Mouse (Mus musculus) embryonic facial prominence, embryonic 13.5 days (tissue): ENCODE results near the gene Fuk. TPM values are rescaled to one million over a fixed set of nuclear protein-coding genes. Genes with fewer than 3 reads are reported as not detected.

Experiments
- ATAC-seq: fragments of 200-750 bp; cut with Nextera tagmentation; 2 replicates; pipeline ENCODE4 v1.8.0; 2017; ENCODE audit warnings: low read depth; ENCODE audit not compliant: insufficient number of reproducible peaks, insufficient read depth, low FRiP score, low TSS enrichment
- H3K27ac ChIP-seq: fragments of 300-500 bp; sonication (generic); 2 replicates; pipeline ENCODE4 v1.5.1; 2015; ENCODE audit warnings: moderate library complexity, mild to moderate bottlenecking, inconsistent platforms
- H3K27me3 ChIP-seq: fragments of 300-500 bp; sonication (generic); 2 replicates; pipeline ENCODE4 v1.6.1; 2015; ENCODE audit warnings: mild to moderate bottlenecking, inconsistent platforms
- H3K36me3 ChIP-seq: fragments of 300-500 bp; sonication (generic); 2 replicates; pipeline ENCODE4 v1.6.1; 2015; ENCODE audit warnings: mild to moderate bottlenecking, inconsistent platforms
- H3K4me1 ChIP-seq: fragments of 300-500 bp; sonication (generic); 2 replicates; pipeline ENCODE4 v1.6.1; 2015; ENCODE audit warnings: inconsistent platforms
- H3K4me2 ChIP-seq: fragments of 300-500 bp; sonication (generic); 2 replicates; pipeline ENCODE4 v1.6.1; 2015; ENCODE audit warnings: moderate library complexity, mild to moderate bottlenecking, inconsistent platforms
- H3K4me3 ChIP-seq: fragments of 300-500 bp; sonication (generic); 2 replicates; pipeline ENCODE4 v1.5.1; 2015; ENCODE audit warnings: mild to moderate bottlenecking, inconsistent platforms
- H3K9ac ChIP-seq: fragments of 300-500 bp; sonication (generic); 2 replicates; pipeline ENCODE4 v1.6.1; 2015; ENCODE audit warnings: mild to moderate bottlenecking, inconsistent platforms
- H3K9me3 ChIP-seq: fragments of 300-500 bp; sonication (generic); 2 replicates; pipeline ENCODE4 v1.6.1; 2016; ENCODE audit warnings: inconsistent platforms
- WGBS: fragments of 180-500 bp; shearing (Covaris S2); methylation state at CpG from one replicate; pipeline ENCODE4 v1.1.7; 2015; ENCODE audit warnings: mixed read lengths; 5-methylcytosine and 5-hydroxymethylcytosine counted together
- polyA plus RNA-seq: library from polyadenylated mRNA; unstranded; fragments of >200 nt; fragmentation: Nextera tagmentation; extraction: Ambion mirVana; gene quantifications from 2 replicates; pipeline ENCODE4 v1.2.1, GENCODE M21; 2015

Fuk gene
- polyA plus RNA-seq, 1 experiment from 2014 or later, result 15.2 TPM

DNA sequence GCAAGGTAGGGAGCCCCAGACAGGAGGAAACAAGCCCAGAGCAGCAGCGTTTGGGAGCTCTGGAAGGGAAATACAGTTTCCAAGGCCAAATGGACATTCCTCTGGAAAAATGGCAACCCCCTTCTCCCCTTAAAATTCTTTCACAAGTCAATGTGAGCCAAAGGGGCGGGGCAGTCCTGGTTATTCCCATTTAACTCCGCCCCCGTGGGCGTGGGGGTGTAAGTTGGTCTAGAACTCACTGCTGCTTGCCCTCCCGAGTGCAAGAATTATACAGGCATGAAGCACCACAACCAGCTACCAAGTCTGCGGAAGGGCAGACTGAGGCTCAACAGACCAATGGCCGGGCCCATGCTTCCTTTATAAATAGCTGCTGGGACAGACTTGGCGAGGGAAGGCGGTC is 7.4 kb downstream of the Fuk start:
- Histone ChIP-seq H3K4me3 (no peak overlapping the region), H3K9ac (no peak overlapping the region), H3K27me3 (no peaks in the 10 kb centered on the region), H3K4me2 (no peak overlapping the region), H3K4me1 (no peaks in the 10 kb centered on the region), H3K9me3 (no peaks in the 10 kb centered on the region), H3K27ac (no peak overlapping the region), H3K36me3 (peaks cover 67% of the 10 kb centered on the region)
- no peak for ATAC-seq
- WGBS, result 83% methylated on average over 10 of the region's 10 CpGs

DNA sequence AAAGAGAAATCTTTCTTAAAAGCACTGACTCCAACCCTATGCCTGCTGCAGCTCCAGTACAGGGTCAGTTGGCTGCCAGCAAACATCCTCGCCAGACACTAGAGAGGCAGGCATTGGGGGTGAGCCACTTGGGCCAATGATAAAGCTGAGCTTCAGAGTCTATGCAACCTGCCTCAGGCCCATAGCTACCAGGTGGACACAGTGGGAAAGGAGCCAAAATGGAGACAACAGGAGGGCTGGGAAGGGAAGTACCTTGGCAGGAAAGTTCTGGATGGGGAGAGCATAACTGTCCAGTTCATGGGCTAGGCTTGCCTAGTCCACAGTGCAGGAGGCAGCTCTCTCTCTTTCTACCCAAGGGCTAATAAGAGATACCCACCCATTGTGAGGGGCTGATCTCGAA is 9.4 kb downstream of the Fuk start:
- Histone ChIP-seq H3K27me3 (no peaks in the 10 kb centered on the region), H3K27ac (no peak overlapping the region), H3K9ac (no peak overlapping the region), H3K9me3 (no peaks in the 10 kb centered on the region), H3K36me3 (peaks cover 71% of the 10 kb centered on the region), H3K4me1 (no peaks in the 10 kb centered on the region), H3K4me2 (no peak overlapping the region), H3K4me3 (no peak overlapping the region)
- WGBS, result 89% methylated on average over 2 of the region's 2 CpGs
- no peak for ATAC-seq

DNA sequence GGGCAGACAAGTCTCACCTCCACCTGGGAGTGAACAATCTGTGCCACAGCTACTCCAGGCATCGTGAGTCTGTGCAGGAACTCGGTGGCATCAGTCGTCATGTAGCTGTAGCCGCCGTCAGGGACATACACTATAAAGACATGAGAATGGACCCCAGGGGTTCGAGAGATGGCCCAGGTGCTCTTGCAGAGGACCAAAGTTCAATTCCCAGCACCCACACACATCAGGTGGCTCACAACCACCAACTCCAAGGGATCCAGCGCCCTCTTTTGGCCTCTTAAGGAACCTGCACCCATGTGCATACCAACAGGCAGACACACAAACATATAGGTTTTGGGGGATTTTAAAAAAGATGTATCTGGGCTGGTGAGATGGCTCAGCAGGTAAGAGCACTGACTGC is 10.2 kb downstream of the Fuk start:
- H3K4me3 ChIP-seq, result no peak overlapping the region
- no peak overlapping the region for H3K27ac ChIP-seq
- H3K4me2 ChIP-seq, result no peak overlapping the region
- no peak for ATAC-seq
- peaks cover 71% of the 10 kb centered on the region for H3K36me3 ChIP-seq
- no peaks in the 10 kb centered on the region for H3K4me1 ChIP-seq
- H3K9ac ChIP-seq, result no peak overlapping the region
- H3K9me3 ChIP-seq, result no peaks in the 10 kb centered on the region
- no peaks in the 10 kb centered on the region for H3K27me3 ChIP-seq
- 91% methylated on average over 7 of the region's 7 CpGs for WGBS

DNA sequence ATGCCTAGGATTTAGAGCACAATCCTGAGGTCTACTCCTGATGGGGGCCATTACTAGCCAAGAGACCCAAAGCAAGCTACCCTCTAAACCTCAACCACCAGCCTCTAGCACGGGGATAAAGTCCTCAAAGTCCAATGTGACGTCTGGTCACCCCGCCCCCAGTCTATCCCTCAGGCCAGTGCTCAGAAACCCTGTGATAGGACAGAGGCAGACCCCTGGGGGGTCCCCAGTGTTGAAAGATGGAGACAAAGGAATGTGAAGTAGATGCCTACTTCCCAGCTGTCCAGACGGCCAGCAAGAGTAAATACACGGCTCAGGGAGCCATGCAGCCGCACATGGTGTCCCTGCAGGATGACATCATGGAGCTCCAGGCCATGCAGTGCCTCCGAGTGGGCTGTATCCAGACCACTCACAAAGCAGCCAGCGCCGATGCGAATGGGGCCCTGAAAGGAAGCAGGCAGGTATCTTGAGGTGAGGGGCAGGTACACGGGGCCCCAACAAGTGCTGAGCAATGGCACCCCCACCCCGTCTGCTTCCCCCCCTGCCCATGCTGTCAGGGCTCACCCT is 12.3 kb downstream of the Fuk start:
- Histone ChIP-seq H3K4me1 (no peaks in the 10 kb centered on the region), H3K9me3 (no peaks in the 10 kb centered on the region), H3K27ac (peak overlapping the region; percentile 33; the same call in 1 of the 2 replicates), H3K36me3 (peaks cover 91% of the 10 kb centered on the region), H3K27me3 (no peaks in the 10 kb centered on the region), H3K9ac (no peak overlapping the region), H3K4me3 (no peak overlapping the region), H3K4me2 (no peak overlapping the region)
- WGBS, result 75% methylated on average over 12 of the region's 12 CpGs
- ATAC-seq, result no peak

DNA sequence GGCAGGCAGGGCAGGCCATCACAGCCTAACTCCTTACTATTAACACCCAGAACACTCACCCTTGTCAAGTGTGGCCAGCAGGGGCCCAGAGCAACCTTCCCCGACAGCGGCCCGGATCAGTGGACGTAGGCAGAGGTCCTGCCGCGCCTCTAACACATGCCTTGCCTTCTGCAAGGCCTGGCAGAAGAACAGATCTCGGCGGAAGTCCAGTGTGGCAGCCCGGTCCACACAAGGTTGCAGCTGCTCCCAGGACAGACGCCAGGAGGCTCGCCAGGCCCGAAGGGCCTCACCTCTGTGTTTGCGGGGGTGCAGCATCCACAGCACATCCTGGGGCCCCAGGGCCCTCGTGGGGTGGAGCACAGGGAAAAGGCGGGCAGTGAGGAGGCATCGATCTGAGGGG is 13.4 kb downstream of the Fuk start:
- no peak overlapping the region for H3K9ac ChIP-seq
- peaks cover 94% of the 10 kb centered on the region for H3K36me3 ChIP-seq
- no peak overlapping the region for H3K4me2 ChIP-seq
- H3K4me1 ChIP-seq, result no peaks in the 10 kb centered on the region
- ATAC-seq, result no peak
- no peaks in the 10 kb centered on the region for H3K9me3 ChIP-seq
- H3K4me3 ChIP-seq, result no peak overlapping the region
- WGBS, result 92% methylated on average over 16 of the region's 16 CpGs
- no peak overlapping the region for H3K27ac ChIP-seq
- H3K27me3 ChIP-seq, result no peaks in the 10 kb centered on the region

DNA sequence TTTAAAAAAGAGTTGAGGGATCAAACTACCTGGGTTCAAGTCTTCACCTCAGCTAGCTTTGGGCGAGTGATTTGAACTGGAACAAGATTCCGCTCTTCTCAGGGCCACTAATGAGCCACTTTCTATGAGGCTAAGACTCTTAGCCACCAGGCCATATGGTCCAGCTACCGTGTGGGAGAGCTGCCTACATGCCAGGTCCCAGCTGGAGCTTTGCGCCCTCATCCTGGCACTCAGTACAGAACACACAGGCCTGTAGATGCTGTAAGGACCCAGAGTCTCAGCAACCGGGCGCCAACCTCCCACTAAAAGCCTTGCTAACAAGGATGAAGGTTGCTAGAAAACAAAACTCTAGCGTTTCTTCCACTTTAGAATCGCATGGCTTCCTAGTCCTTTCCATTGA is 13.8 kb downstream of the Fuk start:
- WGBS, result 94% methylated on average over 8 of the region's 8 CpGs
- no peaks in the 10 kb centered on the region for H3K4me1 ChIP-seq
- H3K27ac ChIP-seq, result no peak overlapping the region
- H3K27me3 ChIP-seq, result no peaks in the 10 kb centered on the region
- H3K9me3 ChIP-seq, result no peaks in the 10 kb centered on the region
- peaks cover 95% of the 10 kb centered on the region for H3K36me3 ChIP-seq
- H3K4me2 ChIP-seq, result no peak overlapping the region
- no peak overlapping the region for H3K4me3 ChIP-seq
- no peak overlapping the region for H3K9ac ChIP-seq
- no peak for ATAC-seq

DNA sequence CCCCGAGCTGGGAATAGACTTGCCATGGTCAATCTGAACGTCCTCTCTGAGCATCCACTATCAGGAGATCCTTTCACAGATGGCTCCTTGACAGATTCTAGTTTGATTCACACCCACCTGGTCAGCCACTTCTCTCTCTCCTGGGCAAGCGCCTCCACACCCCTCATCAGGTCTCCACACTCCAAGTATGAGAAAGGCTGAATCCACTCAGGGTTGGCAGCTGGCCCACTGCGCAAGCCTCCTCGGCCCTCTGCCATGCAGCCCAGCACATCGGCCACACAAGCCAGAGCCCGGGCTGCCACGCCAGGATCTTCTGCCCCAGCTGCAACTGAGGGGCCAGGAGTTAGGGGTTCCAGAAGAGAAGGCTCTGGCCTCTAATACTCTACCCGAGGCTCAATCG is 14.7 kb downstream of the Fuk start:
- H3K36me3 ChIP-seq, result peaks cover 95% of the 10 kb centered on the region
- ATAC-seq, result no peak
- H3K4me2 ChIP-seq, result no peak overlapping the region
- 89% methylated on average over 10 of the region's 10 CpGs for WGBS
- H3K9ac ChIP-seq, result no peak overlapping the region
- no peaks in the 10 kb centered on the region for H3K27me3 ChIP-seq
- no peaks in the 10 kb centered on the region for H3K4me1 ChIP-seq
- no peak overlapping the region for H3K4me3 ChIP-seq
- H3K27ac ChIP-seq, result no peak overlapping the region
- H3K9me3 ChIP-seq, result no peaks in the 10 kb centered on the region

DNA sequence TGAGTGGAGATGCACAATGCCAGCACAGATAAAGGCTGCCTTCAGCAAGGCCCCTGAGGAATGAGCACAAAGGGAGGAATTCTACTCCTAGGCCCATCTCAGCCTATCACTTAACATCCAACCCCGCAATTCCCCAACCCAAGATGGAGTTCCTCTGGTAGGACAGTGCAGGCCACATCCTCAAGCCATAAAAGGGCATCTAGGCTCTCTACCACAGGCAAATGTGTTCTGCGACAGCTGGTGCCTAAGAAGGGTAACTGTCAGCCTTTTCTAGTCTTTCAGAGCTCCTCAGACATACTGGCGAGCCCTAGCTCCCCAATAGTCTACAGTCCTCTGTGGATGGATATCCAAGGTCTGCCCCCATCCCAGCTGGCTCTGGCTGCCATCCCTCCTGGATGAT is 15.7 kb downstream of the Fuk start:
- H3K27ac ChIP-seq, result no peak overlapping the region
- 83% methylated on average over 3 of the region's 3 CpGs for WGBS
- 0 out of 2 replicates have a peak overlapping the region, but pooled peaks have one; percentile 32 for H3K9ac ChIP-seq
- no peaks in the 10 kb centered on the region for H3K27me3 ChIP-seq
- no peak for ATAC-seq
- H3K36me3 ChIP-seq, result peaks cover 96% of the 10 kb centered on the region
- no peak overlapping the region for H3K4me2 ChIP-seq
- no peaks in the 10 kb centered on the region for H3K9me3 ChIP-seq
- no peaks in the 10 kb centered on the region for H3K4me1 ChIP-seq
- H3K4me3 ChIP-seq, result no peak overlapping the region

DNA sequence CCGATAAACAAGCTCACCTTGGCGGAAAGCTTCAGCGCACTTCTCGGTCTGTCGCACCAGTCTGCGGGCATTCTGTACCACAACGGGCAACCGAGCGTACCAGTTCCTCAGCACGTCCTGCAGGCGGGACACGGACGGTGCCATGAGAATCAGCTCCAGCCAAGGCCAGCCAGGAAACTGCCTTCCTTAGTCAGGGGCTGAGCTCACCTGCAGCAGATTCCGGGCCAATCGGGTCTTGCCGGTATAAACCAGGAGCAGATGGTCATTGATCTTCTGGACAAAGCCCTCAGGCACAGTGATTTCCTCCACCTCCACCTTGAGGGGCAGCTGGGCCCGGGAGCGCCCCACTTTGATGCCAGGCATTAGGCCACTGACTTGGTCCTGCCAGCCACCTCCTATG is 18.5 kb downstream of the Fuk start:
- H3K9ac ChIP-seq, result no peak overlapping the region
- no peaks in the 10 kb centered on the region for H3K27me3 ChIP-seq
- ATAC-seq, result no peak
- H3K4me2 ChIP-seq, result no peak overlapping the region
- H3K4me3 ChIP-seq, result no peak overlapping the region
- H3K27ac ChIP-seq, result no peak overlapping the region
- H3K4me1 ChIP-seq, result no peaks in the 10 kb centered on the region
- no peaks in the 10 kb centered on the region for H3K9me3 ChIP-seq
- WGBS, result 92% methylated on average over 18 of the region's 18 CpGs
- H3K36me3 ChIP-seq, result peaks cover 99% of the 10 kb centered on the region

DNA sequence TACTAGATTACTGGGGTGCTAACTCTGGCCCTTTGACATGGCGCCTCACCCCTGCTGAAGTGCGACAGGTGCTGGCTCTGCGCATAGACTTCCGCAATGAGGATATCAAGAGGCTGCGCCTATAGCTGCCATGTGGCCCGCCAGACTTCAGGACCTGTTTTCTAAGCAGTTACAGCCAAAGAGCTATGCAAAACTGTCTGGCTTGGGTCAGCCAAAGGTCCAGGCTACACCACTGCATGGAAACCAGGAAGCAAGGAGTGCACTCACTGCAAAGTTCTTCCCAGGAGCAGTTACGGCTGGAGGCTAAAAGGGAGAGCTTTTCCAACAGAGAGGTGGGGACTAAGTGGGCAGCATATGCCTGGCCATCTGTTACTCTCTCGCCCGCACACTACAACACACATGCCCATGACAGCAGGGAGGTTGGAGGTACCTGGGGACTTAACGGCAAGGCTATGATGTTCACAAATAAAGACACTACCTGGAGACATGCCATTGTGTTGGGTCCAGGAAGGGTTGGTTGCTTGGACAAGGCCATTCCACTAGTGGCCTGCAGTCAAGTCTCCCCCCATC is 20.5 kb downstream of the Fuk start:
- H3K36me3 ChIP-seq, result peaks cover 97% of the 10 kb centered on the region
- no peak overlapping the region for H3K4me3 ChIP-seq
- H3K9ac ChIP-seq, result no peak overlapping the region
- H3K27me3 ChIP-seq, result no peaks in the 10 kb centered on the region
- no peak overlapping the region for H3K4me2 ChIP-seq
- no peak overlapping the region for H3K27ac ChIP-seq
- WGBS, result 94% methylated on average over 10 of the region's 10 CpGs
- H3K9me3 ChIP-seq, result no peaks in the 10 kb centered on the region
- no peak for ATAC-seq
- H3K4me1 ChIP-seq, result no peaks in the 10 kb centered on the region

DNA sequence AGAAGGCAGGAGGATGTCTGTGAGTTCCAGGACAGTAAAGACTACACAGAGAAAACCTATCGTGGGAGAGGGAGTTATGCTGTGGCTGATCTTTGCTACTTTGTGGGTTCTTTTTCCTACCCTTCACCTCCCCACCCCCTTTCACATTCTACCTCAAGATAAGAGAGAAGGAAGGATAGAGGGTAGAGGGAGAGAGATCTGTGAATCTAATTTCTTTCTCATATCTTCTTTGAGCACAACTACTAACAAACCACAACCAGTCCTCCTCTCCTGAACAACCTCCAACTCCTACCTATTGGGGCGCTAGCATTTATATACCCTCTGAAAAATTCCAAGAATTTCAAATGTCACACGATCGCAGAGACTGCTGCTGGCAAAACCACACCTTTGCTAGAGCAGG is 24.4 kb downstream of the Fuk start:
- Histone ChIP-seq H3K4me3 (no peak overlapping the region), H3K27me3 (no peaks in the 10 kb centered on the region), H3K9me3 (no peaks in the 10 kb centered on the region), H3K4me1 (no peaks in the 10 kb centered on the region), H3K4me2 (no peak overlapping the region), H3K27ac (no peak overlapping the region), H3K36me3 (peaks cover 96% of the 10 kb centered on the region), H3K9ac (no peak overlapping the region)
- 84% methylated on average over 4 of the region's 4 CpGs for WGBS
- no peak for ATAC-seq

DNA sequence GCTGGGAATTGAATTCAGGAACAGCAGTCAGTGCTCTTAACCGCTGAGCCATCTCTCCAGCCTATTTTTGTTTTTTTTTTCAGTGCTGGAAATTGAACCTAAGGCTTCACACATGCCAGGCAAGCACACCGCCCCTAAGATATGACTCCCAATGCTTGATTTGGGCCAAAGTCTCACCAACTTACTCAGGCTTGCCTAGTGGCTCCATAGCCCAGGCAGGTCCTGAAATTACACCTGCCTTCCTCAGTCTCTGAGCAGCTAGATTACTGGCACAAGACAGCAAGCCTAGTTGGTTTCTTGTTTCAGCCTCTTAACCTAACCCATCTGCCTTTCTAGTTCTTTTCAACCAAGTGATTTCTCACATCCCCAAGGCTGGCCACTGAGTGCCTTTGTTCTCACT is 31.8 kb downstream of the Fuk start:
- Histone ChIP-seq H3K4me2 (no peak overlapping the region), H3K4me1 (no peaks in the 10 kb centered on the region), H3K27ac (no peak overlapping the region), H3K36me3 (peaks cover 95% of the 10 kb centered on the region), H3K9me3 (no peaks in the 10 kb centered on the region), H3K9ac (no peak overlapping the region), H3K4me3 (no peak overlapping the region), H3K27me3 (no peaks in the 10 kb centered on the region)
- WGBS, result 97% methylated on average over 2 of the region's 2 CpGs
- ATAC-seq, result no peak
